In the genomic region with DNA sequence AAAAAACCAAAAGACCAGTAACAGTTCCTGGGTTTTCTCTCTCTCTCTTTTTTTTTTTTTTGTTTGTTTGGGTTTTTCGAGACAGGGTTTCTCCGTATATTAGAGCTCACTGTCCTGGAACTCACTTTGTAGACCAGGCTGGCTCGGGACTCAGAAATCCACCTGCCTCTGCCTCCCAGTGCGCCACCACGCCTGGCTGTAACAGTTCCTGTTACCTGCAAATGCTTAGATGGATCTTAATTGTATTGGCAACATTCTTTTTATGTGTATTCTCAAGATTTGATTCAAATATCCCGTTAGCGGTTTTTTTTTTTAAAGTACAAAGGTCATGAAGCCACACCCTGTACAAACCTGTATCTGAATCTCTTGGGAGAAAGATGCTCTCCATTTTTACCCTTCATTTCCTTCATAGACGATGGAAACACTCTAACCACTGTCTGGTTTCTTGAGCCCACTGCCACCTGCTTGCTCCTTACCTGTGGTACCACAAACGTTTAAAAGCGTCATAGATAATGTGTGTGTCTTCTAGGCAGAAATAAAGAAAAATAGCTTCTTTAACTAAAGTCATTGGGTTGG, we compare ENCODE assay signal across 7 mouse cellular contexts. TPM values are rescaled to one million over a fixed set of nuclear protein-coding genes. Genes with fewer than 3 reads are reported as not detected.
DNase-seq lines count a peak whose midpoint lies in the region; ATAC-seq lines count a peak whose summit lies in the region.

No protein-coding gene starts in this region.

- H3K27me3 ChIP-seq in megakaryocyte, embryonic 14.5 days (replicated peaks) = no peaks in the 10 kb centered on the region
- no peaks in the 10 kb centered on the region for H3K27me3 ChIP-seq in forebrain, embryonic 13.5 days
- H3K27me3 ChIP-seq in limb, embryonic 13.5 days = no peaks in the 10 kb centered on the region
- H3K27me3 ChIP-seq in stomach, embryonic 15.5 days (replicated peaks) = no peaks in the 10 kb centered on the region

- H3K4me2 ChIP-seq in forebrain, embryonic 13.5 days = peak overlapping the region; percentile 83
- H3K4me2 ChIP-seq in limb, embryonic 13.5 days (replicated peaks) = peak overlapping the region; percentile 81
- peak overlapping the region; percentile 59 for H3K4me2 ChIP-seq in stomach, embryonic 15.5 days

- peak overlapping the region; percentile 34; the same call in 1 of the 2 replicates for H3K9ac ChIP-seq in forebrain, embryonic 13.5 days
- H3K9ac ChIP-seq in limb, embryonic 13.5 days = peak overlapping the region; percentile 50; the same call in 1 of the 2 replicates
- no peak overlapping the region for H3K9ac ChIP-seq in stomach, embryonic 15.5 days

- peak overlapping the region; percentile 74 for H3K27ac ChIP-seq in forebrain, embryonic 13.5 days
- peak overlapping the region; percentile 65 for H3K27ac ChIP-seq in limb, embryonic 13.5 days
- peak overlapping the region; percentile 89 for H3K27ac ChIP-seq in stomach, embryonic 15.5 days

- DNase-seq in right cerebral cortex, postnatal 4 days = no peak
- no peak for DNase-seq in spleen, postnatal 4 days (ENCODE audit: low spot score in 2 of 2)

- H3K9me3 ChIP-seq in megakaryocyte, embryonic 14.5 days = no peaks in the 10 kb centered on the region
- no peaks in the 10 kb centered on the region for H3K9me3 ChIP-seq in forebrain, embryonic 13.5 days (replicated peaks)
- H3K9me3 ChIP-seq in limb, embryonic 13.5 days = no peaks in the 10 kb centered on the region
- H3K9me3 ChIP-seq in stomach, embryonic 15.5 days = no peaks in the 10 kb centered on the region

- H3K4me1 ChIP-seq in megakaryocyte, embryonic 14.5 days = peaks cover 59% of the 10 kb centered on the region
- peaks cover 42% of the 10 kb centered on the region for H3K4me1 ChIP-seq in forebrain, embryonic 13.5 days
- peaks cover 40% of the 10 kb centered on the region for H3K4me1 ChIP-seq in limb, embryonic 13.5 days
- peaks cover 10% of the 10 kb centered on the region; the same call in 1 of the 2 replicates for H3K4me1 ChIP-seq in stomach, embryonic 15.5 days

- peak overlapping the region; percentile 99 for H3K4me3 ChIP-seq in megakaryocyte, embryonic 14.5 days (replicated peaks)
- H3K4me3 ChIP-seq in forebrain, embryonic 13.5 days = peak overlapping the region; percentile 99
- peak overlapping the region; percentile 100 for H3K4me3 ChIP-seq in limb, embryonic 13.5 days
- H3K4me3 ChIP-seq in stomach, embryonic 15.5 days (replicated peaks) = peak overlapping the region; percentile 100

- WGBS in forebrain, embryonic 13.5 days = 59% methylated on average over 10 of the region's 10 CpGs
- WGBS in limb, embryonic 13.5 days = 54% methylated on average over 10 of the region's 10 CpGs
- WGBS in stomach, embryonic 15.5 days = 45% methylated on average over 10 of the region's 10 CpGs

- ATAC-seq in megakaryocyte, adult 5-6 weeks (ENCODE audit: poor library complexity, severe bottlenecking) = no peak
- no peak for ATAC-seq in forebrain, embryonic 13.5 days
- no peak for ATAC-seq in limb, embryonic 13.5 days (ENCODE audit: low FRiP score, low read depth)
- no peak for ATAC-seq in stomach, embryonic 15.5 days (ENCODE audit: insufficient read depth, low FRiP score, low read depth)

- peaks cover 43% of the 10 kb centered on the region for H3K36me3 ChIP-seq in megakaryocyte, embryonic 14.5 days (replicated peaks; ENCODE audit: low read length)
- peaks cover 45% of the 10 kb centered on the region for H3K36me3 ChIP-seq in forebrain, embryonic 13.5 days (ENCODE audit: poor library complexity, severe bottlenecking)
- peaks cover 42% of the 10 kb centered on the region for H3K36me3 ChIP-seq in limb, embryonic 13.5 days
- peaks cover 22% of the 10 kb centered on the region for H3K36me3 ChIP-seq in stomach, embryonic 15.5 days

RNA-seq across cellular contexts. Expression of a gene that starts 1.0 kb away (rescaled TPM):
- 0.99 and 1.0 TPM in 2 replicates for polyA plus RNA-seq in megakaryocyte, embryonic 14.5 days (2012; ENCODE audit: insufficient read depth, low replicate concordance)
- 14.9 and 18.9 TPM in 2 replicates for total RNA-seq in megakaryocyte, adult 5-6 weeks (2015)
- 25.0 TPM in 2 replicates for total RNA-seq in megakaryocyte, adult 5-6 weeks (2017)
- 18.9 and 19.2 TPM in 2 replicates for polyA plus RNA-seq in forebrain, embryonic 13.5 days (2015; fragmentation: Nextera tagmentation; extraction: Ambion mirVana)
- polyA plus RNA-seq in limb, embryonic 13.5 days (2015; fragmentation: Nextera tagmentation; extraction: Ambion mirVana) = 21.4 and 23.0 TPM in 2 replicates
- 18.9 and 19.0 TPM in 2 replicates for polyA plus RNA-seq in stomach, embryonic 15.5 days (2015; fragmentation: Nextera tagmentation; extraction: Ambion mirVana)

RNA-seq across cellular contexts. Expression of a gene that starts 6.6 kb away (rescaled TPM):
- 47.3 and 75.6 TPM in 2 replicates for polyA plus RNA-seq in megakaryocyte, embryonic 14.5 days (2012; ENCODE audit: insufficient read depth, low replicate concordance)
- total RNA-seq in megakaryocyte, adult 5-6 weeks (2015) = 891 and 940 TPM in 2 replicates
- 1,387 and 1,407 TPM in 2 replicates for total RNA-seq in megakaryocyte, adult 5-6 weeks (2017)
- polyA plus RNA-seq in forebrain, embryonic 13.5 days (2015; fragmentation: Nextera tagmentation; extraction: Ambion mirVana) = 656 and 765 TPM in 2 replicates
- polyA plus RNA-seq in limb, embryonic 13.5 days (2015; fragmentation: Nextera tagmentation; extraction: Ambion mirVana) = 780 and 782 TPM in 2 replicates
- polyA plus RNA-seq in stomach, embryonic 15.5 days (2015; fragmentation: Nextera tagmentation; extraction: Ambion mirVana) = 622 and 754 TPM in 2 replicates

RNA-seq across cellular contexts. Expression of a gene that starts 38.1 kb away (rescaled TPM):
- 0.49 TPM in 1 of 2 replicates, not detected in the other for polyA plus RNA-seq in megakaryocyte, embryonic 14.5 days (2012; ENCODE audit: insufficient read depth, low replicate concordance)
- total RNA-seq in megakaryocyte, adult 5-6 weeks (2015) = 3.4 and 5.4 TPM in 2 replicates
- total RNA-seq in megakaryocyte, adult 5-6 weeks (2017) = 3.0 and 7.4 TPM in 2 replicates
- 19.3 and 21.5 TPM in 2 replicates for polyA plus RNA-seq in forebrain, embryonic 13.5 days (2015; fragmentation: Nextera tagmentation; extraction: Ambion mirVana)
- polyA plus RNA-seq in limb, embryonic 13.5 days (2015; fragmentation: Nextera tagmentation; extraction: Ambion mirVana) = 10.9 and 11.6 TPM in 2 replicates
- polyA plus RNA-seq in stomach, embryonic 15.5 days (2015; fragmentation: Nextera tagmentation; extraction: Ambion mirVana) = 7.1 and 7.5 TPM in 2 replicates

RNA-seq across cellular contexts. Expression of a gene that starts 56.8 kb away (rescaled TPM):
- polyA plus RNA-seq in megakaryocyte, embryonic 14.5 days (2012; ENCODE audit: insufficient read depth, low replicate concordance) = 4.1 and 30.0 TPM in 2 replicates
- 85.2 and 88.2 TPM in 2 replicates for total RNA-seq in megakaryocyte, adult 5-6 weeks (2015)
- 97.0 and 104 TPM in 2 replicates for total RNA-seq in megakaryocyte, adult 5-6 weeks (2017)
- polyA plus RNA-seq in forebrain, embryonic 13.5 days (2015; fragmentation: Nextera tagmentation; extraction: Ambion mirVana) = 289 and 296 TPM in 2 replicates
- polyA plus RNA-seq in limb, embryonic 13.5 days (2015; fragmentation: Nextera tagmentation; extraction: Ambion mirVana) = 264 and 269 TPM in 2 replicates
- 222 and 227 TPM in 2 replicates for polyA plus RNA-seq in stomach, embryonic 15.5 days (2015; fragmentation: Nextera tagmentation; extraction: Ambion mirVana)
